In genomic region chr14:75178384-75178793, GRCm38 (mm10) we compare ENCODE assay signal across 12 mouse cellular contexts. TPM values are rescaled to one million over a fixed set of nuclear protein-coding genes. Genes with fewer than 3 reads are reported as not detected.
A peak's percentile ranks its signal among the peaks of the same experiment; 100 is the strongest.
DNase-seq lines count a peak whose midpoint lies in the region; TF ChIP-seq lines count a peak whose summit lies in the region.
"Had no signal": no experiment of that assay in that cellular context is flagged by ENCODE, and none has a peak within 500 bp of the region (broad histone marks: within the 10 kb centered on the region; RNA-seq: fewer than 3 reads in every experiment).

No protein-coding gene starts in this region.

- in situ Hi-C loops in ES-E14 (cut with MboI; ENCODE audit: low sequenced_read_pairs in 2 of 2, unreplicated experiment in 2 of 2): no loop called here

- H3K4me1 ChIP-seq in ES-E14 (ENCODE audit: control insufficient read depth in 2 of 2, insufficient read depth in 2 of 2, low read length in 2 of 2, poor library complexity in 1 of 2): peaks cover 2 to 11% of the 10 kb centered on the region in 2 experiments; a peak in 2 of 4 replicates
- H3K4me1 ChIP-seq in small intestine, adult 2 months (ENCODE audit: control insufficient read depth, insufficient read depth, insufficient read length, low read length): peaks cover 14% of the 10 kb centered on the region; the same call in 1 of the 2 replicates
- H3K4me1 ChIP-seq: embryonic facial prominence, embryonic 12.5 days had no signal

- no peak for TF ChIP-seq CTCF in small intestine, adult 2 months (IDR thresholded peaks at IDR 0.05; ENCODE audit: extremely low read depth, insufficient read length, insufficient replicate concordance, low read depth, low read length)
- TF ChIP-seq CTCF in left cerebral cortex, adult 2 months (IDR thresholded peaks at IDR 0.05): no peak

- no peaks in the 10 kb centered on the region for H3K27me3 ChIP-seq in small intestine, adult 2 months (ENCODE audit: control insufficient read depth, insufficient read depth, low read length)
- H3K27me3 ChIP-seq: embryonic facial prominence, embryonic 12.5 days had no signal

- no peaks in the 10 kb centered on the region for H3K9me3 ChIP-seq in ES-E14 (ENCODE audit: control insufficient read depth, insufficient read depth, low read depth, low read length)
- H3K9me3 ChIP-seq: embryonic facial prominence, embryonic 12.5 days had no signal

- H3K36me3 ChIP-seq in ES-E14 (ENCODE audit: control insufficient read depth, insufficient read depth, low read length, poor library complexity, severe bottlenecking): no peaks in the 10 kb centered on the region
- H3K36me3 ChIP-seq in small intestine, adult 2 months (ENCODE audit: control insufficient read depth, insufficient read depth, low read length): no peaks in the 10 kb centered on the region
- H3K36me3 ChIP-seq: embryonic facial prominence, embryonic 12.5 days had no signal

- intact Hi-C loops in left cerebral cortex, adult 2 months (cut with DNase I): loop anchor here (5.0 kb wide), 1 partner anchor 46 kb away; the partner anchor contains the start of genes Lcp1 and Lrrc63

- peak; percentile 92 for DNase-seq in 416B (ENCODE audit: low read depth)
- DNase-seq in ES-E14 (ENCODE audit: low read depth, low spot score): peak; percentile 30
- DNase-seq in liver: peak; percentile 84
- no peak for DNase-seq in left cerebral cortex, adult 2 months (ENCODE audit: extremely low spot score in 1 of 2, low spot score in 2 of 2)
- DNase-seq in frontal cortex, postnatal 14 days (ENCODE audit: low spot score in 2 of 2): no peak
- no peak for DNase-seq in adrenal gland, adult 8-10 months
- DNase-seq in kidney, adult 9 months: no peak
- DNase-seq: right cerebral cortex, postnatal 25 days had no signal

- no peak overlapping the region for H3K9ac ChIP-seq in ES-E14 (ENCODE audit: insufficient read depth, low read depth, low read length, poor library complexity, severe bottlenecking)
- H3K9ac ChIP-seq: embryonic facial prominence, embryonic 12.5 days had no signal

- no peak overlapping the region for H3K27ac ChIP-seq in ES-E14 (ENCODE audit: insufficient read depth, low read depth, low read length, poor library complexity, severe bottlenecking)
- peak overlapping the region; percentile 59 for H3K27ac ChIP-seq in small intestine, adult 2 months (ENCODE audit: insufficient read depth, low read depth, low read length)
- H3K27ac ChIP-seq in left cerebral cortex, adult 2 months: no peak overlapping the region
- H3K27ac ChIP-seq: embryonic facial prominence, embryonic 12.5 days had no signal

- H3K4me3 ChIP-seq in ES-E14 (ENCODE audit: insufficient read depth in 1 of 2, low read depth in 1 of 2, low read length in 2 of 2, poor library complexity in 1 of 2, severe bottlenecking in 1 of 2): no peak overlapping the region
- H3K4me3 ChIP-seq in small intestine, adult 2 months (ENCODE audit: low read depth, low read length): peak overlapping the region; percentile 56
- H3K4me3 ChIP-seq in left cerebral cortex, adult 2 months: no peak overlapping the region
- H3K4me3 ChIP-seq: embryonic facial prominence, embryonic 12.5 days had no signal

- no peak for TF ChIP-seq POLR2A in small intestine, adult 2 months (IDR thresholded peaks at IDR 0.05; ENCODE audit: low read depth, low read length)

- 66% methylated on average over 14 of the region's 14 CpGs for WGBS in small intestine, adult 2 months

TF ChIP-seq in ES-E14, 5 proteins besides CTCF, POLR2A, EP300 and RAD21:
- no peak for TF ChIP-seq ZC3H11A (IDR thresholded peaks at IDR 0.05; ENCODE audit: borderline replicate concordance, low read depth, low read length)
- TF ChIP-seq HCFC1 (IDR thresholded peaks at IDR 0.05; ENCODE audit: borderline replicate concordance, insufficient read depth, low read length): no peak
- no peak for TF ChIP-seq CHD2 (IDR thresholded peaks at IDR 0.05; ENCODE audit: low read depth, low read length)
- no peak for TF ChIP-seq ZNF384 (IDR thresholded peaks at IDR 0.05; ENCODE audit: low read depth, low read length)
- TF ChIP-seq MAFK (IDR thresholded peaks at IDR 0.05; ENCODE audit: insufficient read depth, low read depth, low read length): no peak

RNA-seq across cellular contexts. Expression of gene Lcp1, which starts 47.5 kb away (rescaled TPM):
- total RNA-seq in ES-E14 (2012; rRNA removed): 0.79 and 2.8 TPM in 2 replicates
- 3.9 and 5.6 TPM in 2 replicates for polyA plus RNA-seq in small intestine, adult 2 months (2012; rRNA removed)
- total RNA-seq in left cerebral cortex, adult 2 months (2021): 1 to 10 TPM; 6.0 to 6.1 TPM
- total RNA-seq in adrenal gland, adult 8-10 months (2022): 10 to 100 TPM; 17.9 to 35.1 (median 25.2) TPM

RNA-seq across cellular contexts. Expression of gene Lrrc63, which starts 47.7 kb away (rescaled TPM):
- not detected in 2 replicates for total RNA-seq in ES-E14 (2012; rRNA removed)
- polyA plus RNA-seq in small intestine, adult 2 months (2012; rRNA removed): not detected in 2 replicates
- total RNA-seq in left cerebral cortex, adult 2 months (2021): not detected
- total RNA-seq in adrenal gland, adult 8-10 months (2022): under 1 TPM in 1 of 4 experiments, not detected in 3; 0.22 TPM
- polyA plus RNA-seq: embryonic facial prominence, embryonic 12.5 days; intestine, embryonic 14.5 days; limb, embryonic 14.5 days had no signal

Comparison
In these comparisons a context has a peak if more than half of its experiments do, and no peak if none do; other contexts are left out.
1. DNase-seq: peak in 416B (single experiment), ES-E14 (single experiment) and liver (single experiment); none in left cerebral cortex, adult 2 months (0 of 2), frontal cortex, postnatal 14 days (0 of 2), adrenal gland, adult 8-10 months (single experiment) and kidney, adult 9 months (single experiment).